Mouse (Mus musculus) heart, postnatal 14 days (tissue): ENCODE measurements at regions not wholly inside any gene's neighbourhood (a gene's known extent, or its start where the extent isn't known, plus 50 kb on each side); places are given as distances from the start of the nearest gene placed in this dataset.

Experiments
- DNase-seq, 2 experiments: peaks; one replicate each; pipeline ENCODE4 v3.0.0; 2021 to 2022
- intact Hi-C: fragments of 180-260 bp; cut with DNase I; formaldehyde crosslinking; loops from one replicate; pipeline ENCODE4 v1.15.1; 2025

GRCm38 (mm10) chr4:114712005-114712665 is 109.4 kb upstream of the Gm12830 start:
- DNase-seq = no peak
- intact Hi-C loops = no loop called here

- intact Hi-C loops = no loop called here
- DNase-seq = no peak
These were observed 108.5 kb upstream of the Gm12830 start for GRCm38 (mm10) chr4:114712921-114713527.

GRCm38 (mm10) chr4:114716703-114717102 is 104.8 kb upstream of the Gm12830 start:
- no peak for DNase-seq

GRCm38 (mm10) chr4:114720696-114721095 is 100.8 kb upstream of the Gm12830 start:
- DNase-seq = no peak
- intact Hi-C loops = no loop called here

More at GRCm38 (mm10) chr4:114716703-114717102, 104.8 kb upstream of the Gm12830 start:
- intact Hi-C loops = no loop called here

GRCm38 (mm10) chr4:114721386-114721785 is 100.1 kb upstream of the Gm12830 start:
- DNase-seq = no peak
- intact Hi-C loops = no loop called here

GRCm38 (mm10) chr4:114728235-114729000 is 93.1 kb upstream of the Gm12830 start:
- no peak for DNase-seq
- intact Hi-C loops = no loop called here

- intact Hi-C loops = no loop called here
- no peak for DNase-seq
These were observed 88.1 kb upstream of the Gm12830 start for GRCm38 (mm10) chr4:114733256-114734004.

GRCm38 (mm10) chr4:114738903-114739667 is 82.4 kb upstream of the Gm12830 start:
- intact Hi-C loops = no loop called here

GRCm38 (mm10) chr4:114748131-114748530 is 73.4 kb upstream of the Gm12830 start:
- intact Hi-C loops = no loop called here

More at GRCm38 (mm10) chr4:114738903-114739667, 82.4 kb upstream of the Gm12830 start:
- DNase-seq = no peak

GRCm38 (mm10) chr4:114759837-114760236 is 61.7 kb upstream of the Gm12830 start:
- intact Hi-C loops = no loop called here
- DNase-seq = no peak

More at GRCm38 (mm10) chr4:114748131-114748530, 73.4 kb upstream of the Gm12830 start:
- no peak for DNase-seq

- intact Hi-C loops = no loop called here
- no peak for DNase-seq
These were observed 54.7 kb upstream of the Gm12830 start for GRCm38 (mm10) chr4:114766643-114767393.
